Mouse (Mus musculus) testis, adult 2 months (tissue): ENCODE results near the gene Kcnip2.

ENCODE experiments used
- CTCF ChIP-seq: fragments of 200-500 bp; IDR thresholded peaks from 2 replicates; pipeline ENCODE4 v1.5.1; 2012; ENCODE audit warnings: low read depth, mild to moderate bottlenecking, inconsistent platforms, low read length, moderate library complexity; ENCODE audit not compliant: control insufficient read depth, insufficient read depth, insufficient replicate concordance
- POLR2A ChIP-seq: fragments of 200-500 bp; IDR thresholded peaks from 2 replicates; pipeline ENCODE4 v1.6.1; 2012; ENCODE audit warnings: low read depth, mild to moderate bottlenecking, inconsistent platforms, low read length, moderate library complexity; ENCODE audit not compliant: control insufficient read depth

- no peak for TF ChIP-seq CTCF
- TF ChIP-seq POLR2A, result peak; percentile 51; the same call in 1 of the 2 replicates
Observed at GRCm38 (mm10) chr19:45782315-45783001, 33.4 kb downstream of the Kcnip2 start.
